Mouse (Mus musculus) stomach, embryonic 14.5 days (tissue): ENCODE measurements at regions not wholly inside any gene's neighbourhood (a gene's known extent, or its start where the extent isn't known, plus 50 kb on each side); places are given as distances from the start of the nearest gene placed in this dataset.

Experiments used
- ATAC-seq: fragments of 200-750 bp; cut with Nextera tagmentation; 2 replicates; pipeline ENCODE4 v1.8.0; 2017; ENCODE audit warnings: low read depth, moderate TSS enrichment; ENCODE audit not compliant: insufficient number of reproducible peaks, insufficient read depth, low FRiP score
- H3K27ac ChIP-seq: fragments of 300-500 bp; sonication (generic); 2 replicates; pipeline ENCODE4 v1.5.1; 2014; ENCODE audit warnings: mild to moderate bottlenecking, low read length, moderate library complexity, mixed read lengths
- H3K27me3 ChIP-seq: fragments of 300-500 bp; sonication (generic); 2 replicates; pipeline ENCODE4 v1.6.1; 2014; ENCODE audit warnings: low read length, control low read depth, mixed read lengths; ENCODE audit not compliant: control insufficient read depth, insufficient read depth
- H3K36me3 ChIP-seq: fragments of 300-500 bp; sonication (generic); 2 replicates; pipeline ENCODE4 v1.6.1; 2014; ENCODE audit warnings: mild to moderate bottlenecking, control low read depth, low read length, moderate library complexity, mixed read lengths; ENCODE audit not compliant: control insufficient read depth, insufficient read depth
- H3K4me1 ChIP-seq: fragments of 300-500 bp; sonication (generic); 2 replicates; pipeline ENCODE4 v1.6.1; 2014; ENCODE audit warnings: low read length, control low read depth, mixed read lengths; ENCODE audit not compliant: control insufficient read depth, insufficient read depth
- H3K4me2 ChIP-seq: fragments of 300-500 bp; sonication (generic); replicated peaks from 2 replicates; pipeline ENCODE4 v1.6.1; 2014; ENCODE audit warnings: low read depth, low read length, control low read depth
- H3K4me3 ChIP-seq: fragments of 300-500 bp; sonication (generic); 2 replicates; pipeline ENCODE4 v1.5.1; 2014; ENCODE audit warnings: low read depth, low read length, control low read depth
- H3K9ac ChIP-seq: fragments of 300-500 bp; sonication (generic); replicated peaks from 2 replicates; pipeline ENCODE4 v1.6.1; 2014; ENCODE audit warnings: low read depth, mild to moderate bottlenecking, control low read depth, low read length, moderate library complexity, mixed read lengths
- H3K9me3 ChIP-seq: fragments of 300-500 bp; sonication (generic); 2 replicates; pipeline ENCODE4 v1.6.1; 2016; ENCODE audit warnings: low read depth, low read length, control low read depth; ENCODE audit not compliant: control insufficient read depth
- WGBS: fragments of 180-500 bp; shearing (Covaris S2); extraction: QIAGEN DNeasy Blood & Tissue Kit; methylation state at CpG from one replicate; pipeline ENCODE4 v1.1.7; 2014; 5-methylcytosine and 5-hydroxymethylcytosine counted together

DNA sequence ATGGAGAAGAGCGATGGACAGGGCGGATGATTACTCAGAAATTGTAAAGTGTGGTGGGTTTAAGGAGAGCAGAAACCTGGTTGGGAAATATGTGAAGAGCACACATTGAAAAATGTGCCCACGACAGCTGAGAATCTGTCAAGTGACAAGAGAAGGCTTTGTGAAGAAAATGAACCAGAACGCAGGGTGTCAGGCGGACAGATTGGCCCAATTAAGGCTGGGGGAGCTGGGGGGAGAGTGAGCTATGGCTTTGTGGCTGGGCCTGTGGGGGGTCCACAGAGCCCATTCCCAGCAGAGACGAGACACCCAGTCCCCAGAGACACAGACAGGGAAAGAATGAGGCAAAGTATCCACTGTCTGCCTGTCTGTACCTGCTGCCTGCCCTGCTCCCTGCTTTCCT lies 153.3 kb downstream of the Shq1 start:
- no peak for ATAC-seq
- Histone ChIP-seq H3K27me3 (no peaks in the 10 kb centered on the region), H3K27ac (no peak overlapping the region), H3K36me3 (no peaks in the 10 kb centered on the region), H3K4me3 (no peak overlapping the region), H3K4me1 (no peaks in the 10 kb centered on the region; the same call in 1 of the 2 replicates), H3K9me3 (no peaks in the 10 kb centered on the region), H3K9ac (no peak overlapping the region), H3K4me2 (no peak overlapping the region)
- WGBS = 75% methylated on average over 6 of the region's 6 CpGs

DNA sequence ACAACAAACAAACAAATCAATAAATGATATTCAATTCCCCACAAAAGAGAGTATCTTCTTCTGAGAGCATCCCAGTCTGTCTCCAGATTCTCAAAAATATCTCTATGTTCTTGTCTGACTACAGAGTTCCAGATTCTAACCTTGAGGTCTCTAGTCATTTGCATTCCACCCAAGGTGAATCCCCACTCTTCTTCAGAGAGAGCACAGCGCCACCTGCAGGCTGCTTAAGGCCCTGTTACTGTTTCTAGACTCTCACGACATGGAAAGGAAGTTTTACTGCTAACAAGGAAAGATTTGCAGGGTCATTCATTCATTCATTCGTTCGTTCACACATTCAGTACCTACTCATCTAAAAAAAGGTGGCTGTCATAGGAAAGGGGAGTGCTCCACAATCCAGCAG lies 158.3 kb downstream of the Shq1 start:
- no peak for ATAC-seq
- 50% methylated on average over 4 of the region's 4 CpGs for WGBS
- H3K9ac ChIP-seq = no peak overlapping the region
- H3K4me1 ChIP-seq = no peaks in the 10 kb centered on the region
- H3K27me3 ChIP-seq = no peaks in the 10 kb centered on the region
- H3K4me2 ChIP-seq = no peak overlapping the region
- H3K36me3 ChIP-seq = no peaks in the 10 kb centered on the region
- no peak overlapping the region for H3K27ac ChIP-seq
- H3K4me3 ChIP-seq = no peak overlapping the region
- H3K9me3 ChIP-seq = no peaks in the 10 kb centered on the region

DNA sequence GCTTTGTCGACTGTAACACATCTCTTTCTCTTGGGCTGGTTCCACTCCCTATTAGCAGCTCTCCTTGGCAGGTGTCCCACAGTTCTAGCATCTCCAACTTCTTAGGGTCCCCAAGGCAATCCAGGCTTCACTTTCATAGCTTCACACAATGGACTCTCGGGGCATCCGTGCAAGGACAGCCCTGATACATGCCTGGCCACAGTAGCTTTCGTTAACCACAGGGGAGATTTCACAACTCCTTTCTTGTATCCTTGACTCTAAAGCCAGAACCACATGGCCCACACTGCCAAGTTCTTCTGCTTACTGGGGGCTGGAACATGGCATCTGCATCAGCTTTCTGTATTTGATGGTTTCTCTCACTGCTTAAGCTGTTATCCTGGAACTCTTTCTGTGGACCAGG lies 160.3 kb downstream of the Shq1 start:
- Histone ChIP-seq H3K27me3 (no peaks in the 10 kb centered on the region), H3K9me3 (no peaks in the 10 kb centered on the region), H3K4me3 (no peak overlapping the region), H3K4me1 (no peaks in the 10 kb centered on the region), H3K9ac (no peak overlapping the region), H3K27ac (no peak overlapping the region), H3K36me3 (no peaks in the 10 kb centered on the region), H3K4me2 (no peak overlapping the region)
- WGBS = 86% methylated on average over 4 of the region's 4 CpGs
- no peak for ATAC-seq

DNA sequence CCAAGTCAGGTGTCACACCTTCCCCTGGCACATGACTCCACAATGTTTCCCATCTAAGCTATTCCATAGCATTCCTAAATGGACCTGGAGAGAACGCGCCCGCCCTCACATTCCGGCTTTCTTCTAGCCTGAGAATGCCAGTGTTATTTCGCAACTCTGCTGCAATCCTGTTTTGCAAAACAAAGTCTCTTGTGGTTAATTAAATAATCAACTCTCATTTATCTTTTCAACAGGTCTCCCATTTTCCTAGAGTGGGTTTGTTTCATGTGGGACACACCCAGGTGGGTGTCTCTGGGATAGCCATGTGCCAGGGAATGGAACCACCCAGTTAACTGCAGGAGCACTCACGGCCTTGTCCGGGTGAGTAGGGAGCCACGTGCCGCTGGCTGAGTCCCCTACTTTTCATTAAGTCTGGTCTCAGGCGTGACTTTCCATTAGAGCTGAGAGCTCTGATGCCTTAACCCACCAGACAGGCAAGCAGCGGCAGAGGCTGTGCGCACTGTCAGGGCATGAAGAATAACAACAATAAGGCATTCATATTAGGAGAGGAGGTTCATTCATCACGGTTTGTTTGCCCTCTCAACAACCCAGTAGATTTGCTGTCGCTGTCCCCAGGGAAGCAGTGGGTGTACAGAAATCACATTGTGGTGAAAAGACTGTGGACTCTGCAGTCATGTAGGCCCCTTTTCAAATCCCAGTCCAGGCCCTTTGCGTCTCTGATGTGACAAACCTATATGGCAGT lies 165.3 kb downstream of the Shq1 start:
- H3K9ac ChIP-seq = no peak overlapping the region
- H3K9me3 ChIP-seq = no peaks in the 10 kb centered on the region
- no peak for ATAC-seq
- H3K36me3 ChIP-seq = no peaks in the 10 kb centered on the region
- H3K27me3 ChIP-seq = no peaks in the 10 kb centered on the region
- no peak overlapping the region for H3K27ac ChIP-seq
- H3K4me3 ChIP-seq = no peak overlapping the region
- H3K4me2 ChIP-seq = no peak overlapping the region
- H3K4me1 ChIP-seq = no peaks in the 10 kb centered on the region
- WGBS = 65% methylated on average over 15 of the region's 15 CpGs

DNA sequence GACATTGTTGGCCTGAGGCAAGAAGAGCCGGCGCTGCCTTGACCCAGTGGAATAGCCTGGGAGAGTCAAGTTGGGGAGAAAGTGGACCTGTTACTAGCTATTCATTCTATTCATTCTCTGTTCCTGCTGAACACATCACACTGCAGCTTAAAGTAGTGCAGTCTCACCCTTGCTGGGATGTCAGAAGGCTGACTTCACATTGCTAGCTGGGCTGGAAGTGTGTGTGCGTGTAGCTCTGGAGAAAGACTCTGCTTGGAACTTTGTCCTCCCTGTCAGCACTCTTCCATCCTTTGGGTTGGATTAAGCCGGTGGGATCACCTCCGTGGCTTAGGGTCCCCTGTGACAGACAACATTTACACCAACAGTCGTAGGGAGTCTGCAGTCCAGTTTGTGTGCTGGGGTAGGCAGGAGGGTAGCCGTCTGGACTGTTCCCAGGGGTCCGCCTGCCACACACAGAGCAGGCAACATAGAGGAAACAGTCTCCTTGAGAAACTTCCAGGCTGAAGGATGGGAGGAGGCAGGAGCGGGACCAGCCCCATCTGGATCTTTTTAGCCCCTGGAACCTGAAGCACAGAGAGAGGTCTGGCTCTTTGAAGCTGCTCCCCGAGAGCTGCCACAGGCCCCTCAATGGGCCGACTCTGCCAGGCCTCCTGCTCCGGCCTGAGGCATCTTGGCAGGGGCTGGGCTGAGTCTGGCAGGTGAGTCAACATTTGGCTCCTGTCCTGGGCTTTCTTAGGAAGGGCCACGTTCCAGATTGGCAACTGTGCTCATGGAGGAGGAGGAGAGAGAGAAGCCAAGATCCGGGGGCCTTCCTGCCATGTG lies 167.8 kb downstream of the Shq1 start:
- no peak overlapping the region for H3K4me2 ChIP-seq
- H3K27me3 ChIP-seq = no peaks in the 10 kb centered on the region
- no peaks in the 10 kb centered on the region for H3K36me3 ChIP-seq
- no peak overlapping the region for H3K27ac ChIP-seq
- ATAC-seq = peak; percentile 36; the same call in 1 of the 2 replicates
- H3K4me1 ChIP-seq = no peaks in the 10 kb centered on the region
- WGBS = 45% methylated on average over 14 of the region's 14 CpGs
- H3K9ac ChIP-seq = no peak overlapping the region
- no peak overlapping the region for H3K4me3 ChIP-seq
- H3K9me3 ChIP-seq = no peaks in the 10 kb centered on the region

DNA sequence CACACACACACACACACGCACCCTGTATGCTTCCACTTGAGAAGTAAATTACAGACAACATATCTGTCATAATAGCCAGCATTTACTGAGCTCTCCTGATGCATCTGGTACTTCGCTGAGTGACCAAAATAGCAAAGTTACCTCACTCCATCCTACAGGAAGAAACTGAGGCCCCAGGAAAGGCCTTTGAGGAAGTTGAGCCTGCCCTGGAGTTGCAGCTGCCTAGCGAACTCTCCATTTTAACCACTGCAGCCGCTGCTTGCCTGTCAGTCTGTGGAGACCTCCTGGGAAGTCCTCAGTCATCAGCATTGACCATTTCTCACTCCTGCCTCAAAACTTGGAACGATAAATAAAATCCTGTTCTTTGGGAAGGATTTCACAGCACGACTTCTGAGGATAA lies 168.8 kb downstream of the Shq1 start:
- Histone ChIP-seq H3K4me2 (no peak overlapping the region), H3K4me1 (no peaks in the 10 kb centered on the region), H3K9ac (no peak overlapping the region), H3K27ac (no peak overlapping the region), H3K27me3 (no peaks in the 10 kb centered on the region), H3K9me3 (no peaks in the 10 kb centered on the region), H3K36me3 (no peaks in the 10 kb centered on the region), H3K4me3 (no peak overlapping the region)
- no peak for ATAC-seq
- 63% methylated on average over 6 of the region's 6 CpGs for WGBS

DNA sequence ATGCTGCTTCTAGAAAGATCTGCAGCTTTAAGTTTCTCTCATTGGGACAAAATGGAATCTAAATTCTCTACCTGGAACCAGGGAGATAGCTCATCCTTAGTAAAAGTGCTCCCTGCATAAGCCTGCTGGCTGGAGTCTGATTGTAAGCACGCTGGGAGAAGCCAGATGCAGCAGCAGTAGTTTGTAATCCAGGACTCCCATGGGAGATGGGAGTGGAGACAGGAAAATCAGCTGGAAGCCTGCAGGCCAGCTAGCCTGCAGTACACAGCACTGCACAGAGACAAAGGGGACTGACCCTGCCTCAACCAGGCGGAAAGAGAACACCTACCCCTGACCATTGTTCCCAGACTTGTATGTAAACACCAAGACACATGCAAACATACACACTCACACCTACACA lies 170.2 kb downstream of the Shq1 start:
- Histone ChIP-seq H3K9me3 (no peaks in the 10 kb centered on the region), H3K36me3 (no peaks in the 10 kb centered on the region), H3K27me3 (no peaks in the 10 kb centered on the region), H3K9ac (no peak overlapping the region), H3K4me2 (no peak overlapping the region), H3K4me3 (no peak overlapping the region), H3K27ac (no peak overlapping the region), H3K4me1 (no peaks in the 10 kb centered on the region)
- no peak for ATAC-seq
- WGBS = 75% methylated on average over 2 of the region's 2 CpGs

DNA sequence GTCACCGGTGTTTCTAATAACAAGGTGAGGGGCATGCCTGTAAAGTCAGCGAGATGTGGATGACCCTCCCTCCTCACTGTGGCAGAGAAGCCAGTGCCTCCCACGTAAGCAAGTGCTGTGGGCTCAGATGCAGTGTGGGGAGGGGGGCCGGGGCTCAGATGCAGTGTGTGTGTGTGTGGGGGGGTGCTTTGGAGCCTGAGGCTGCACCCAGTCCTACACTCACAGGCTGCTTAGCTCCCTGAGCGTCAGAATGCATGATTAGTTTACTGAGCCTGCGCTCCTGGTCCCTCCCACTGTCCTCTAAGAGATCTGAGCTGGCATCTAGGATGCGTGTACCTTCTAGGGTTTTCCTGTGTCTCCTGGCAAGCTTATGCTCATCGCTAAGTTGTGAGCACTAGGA lies 170.9 kb downstream of the Shq1 start:
- Histone ChIP-seq H3K9me3 (no peaks in the 10 kb centered on the region), H3K4me3 (no peak overlapping the region), H3K27ac (no peak overlapping the region), H3K4me2 (no peak overlapping the region), H3K27me3 (no peaks in the 10 kb centered on the region), H3K36me3 (no peaks in the 10 kb centered on the region), H3K9ac (no peak overlapping the region), H3K4me1 (no peaks in the 10 kb centered on the region)
- no peak for ATAC-seq
- 66% methylated on average over 8 of the region's 8 CpGs for WGBS
